Mouse (Mus musculus) stomach, embryonic 14.5 days (tissue): ENCODE data around the gene Snap47. TPM values are rescaled to one million over a fixed set of nuclear protein-coding genes. Genes with fewer than 3 reads are reported as not detected.

Source experiments
- ATAC-seq: fragments of 200-750 bp; cut with Nextera tagmentation; 2 replicates; pipeline ENCODE4 v1.8.0; 2017; ENCODE audit warnings: low read depth, moderate TSS enrichment; ENCODE audit not compliant: insufficient number of reproducible peaks, insufficient read depth, low FRiP score
- H3K27ac ChIP-seq: fragments of 300-500 bp; sonication (generic); 2 replicates; pipeline ENCODE4 v1.5.1; 2014; ENCODE audit warnings: mild to moderate bottlenecking, low read length, moderate library complexity, mixed read lengths
- H3K27me3 ChIP-seq: fragments of 300-500 bp; sonication (generic); 2 replicates; pipeline ENCODE4 v1.6.1; 2014; ENCODE audit warnings: low read length, control low read depth, mixed read lengths; ENCODE audit not compliant: control insufficient read depth, insufficient read depth
- H3K36me3 ChIP-seq: fragments of 300-500 bp; sonication (generic); 2 replicates; pipeline ENCODE4 v1.6.1; 2014; ENCODE audit warnings: mild to moderate bottlenecking, control low read depth, low read length, moderate library complexity, mixed read lengths; ENCODE audit not compliant: control insufficient read depth, insufficient read depth
- H3K4me1 ChIP-seq: fragments of 300-500 bp; sonication (generic); 2 replicates; pipeline ENCODE4 v1.6.1; 2014; ENCODE audit warnings: low read length, control low read depth, mixed read lengths; ENCODE audit not compliant: control insufficient read depth, insufficient read depth
- H3K4me2 ChIP-seq: fragments of 300-500 bp; sonication (generic); replicated peaks from 2 replicates; pipeline ENCODE4 v1.6.1; 2014; ENCODE audit warnings: low read depth, low read length, control low read depth
- H3K4me3 ChIP-seq: fragments of 300-500 bp; sonication (generic); 2 replicates; pipeline ENCODE4 v1.5.1; 2014; ENCODE audit warnings: low read depth, low read length, control low read depth
- H3K9ac ChIP-seq: fragments of 300-500 bp; sonication (generic); replicated peaks from 2 replicates; pipeline ENCODE4 v1.6.1; 2014; ENCODE audit warnings: low read depth, mild to moderate bottlenecking, control low read depth, low read length, moderate library complexity, mixed read lengths
- H3K9me3 ChIP-seq: fragments of 300-500 bp; sonication (generic); 2 replicates; pipeline ENCODE4 v1.6.1; 2016; ENCODE audit warnings: low read depth, low read length, control low read depth; ENCODE audit not compliant: control insufficient read depth
- WGBS: fragments of 180-500 bp; shearing (Covaris S2); extraction: QIAGEN DNeasy Blood & Tissue Kit; methylation state at CpG from one replicate; pipeline ENCODE4 v1.1.7; 2014; 5-methylcytosine and 5-hydroxymethylcytosine counted together
- polyA plus RNA-seq: library from polyadenylated mRNA; unstranded; fragments of >200 nt; fragmentation: Nextera tagmentation; extraction: Ambion mirVana; gene quantifications from 2 replicates; pipeline ENCODE4 v1.2.1, GENCODE M21; 2014

Gene Snap47
- polyA plus RNA-seq, 1 experiment from 2014 or later: 113 TPM

DNA sequence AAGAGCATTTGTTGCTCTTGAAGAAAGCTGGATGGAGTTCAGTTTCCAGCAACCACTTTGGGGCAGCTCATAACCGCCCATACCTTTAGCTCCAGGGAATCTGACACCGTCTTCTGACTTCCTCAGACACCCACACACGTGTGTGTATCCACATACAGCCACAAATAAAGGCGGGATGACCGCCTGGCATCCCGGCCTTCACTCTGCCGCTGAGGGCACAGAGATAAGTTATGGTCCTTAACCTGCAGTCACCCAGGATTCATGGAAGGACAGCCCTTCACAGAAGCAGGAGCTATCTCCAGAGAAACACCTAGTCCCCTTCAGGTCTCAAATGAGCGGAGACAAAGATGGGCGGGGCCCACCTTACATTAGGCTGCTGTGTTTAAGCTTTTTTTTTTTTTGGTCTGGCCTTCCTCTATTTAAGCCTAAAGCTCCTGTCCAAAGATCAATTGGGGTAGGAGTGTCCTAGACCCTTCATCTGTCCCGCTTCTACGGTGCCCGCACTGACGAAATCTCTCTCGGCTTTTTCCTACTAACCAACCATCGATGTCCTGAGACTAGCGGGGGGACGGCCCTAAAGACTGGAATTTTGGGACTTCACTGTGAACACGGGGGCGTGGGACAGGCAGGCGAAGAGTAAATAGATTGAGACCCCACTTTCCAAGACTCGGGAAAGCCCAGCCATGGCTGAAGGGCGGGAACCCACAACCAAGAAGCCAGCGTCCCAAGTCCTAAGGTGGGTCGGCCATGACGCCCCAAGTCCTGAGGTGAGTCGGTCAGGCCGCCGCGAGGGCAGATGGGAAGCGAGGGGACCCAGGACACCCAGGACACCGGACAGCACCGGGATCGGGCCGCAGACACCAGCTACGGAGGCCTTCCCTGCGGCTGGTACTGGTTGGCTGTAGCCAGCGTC lies 20.7 kb upstream of the Snap47 start:
- WGBS: 3% methylated on average over 37 of the region's 37 CpGs
- H3K4me1 ChIP-seq: 0 out of 2 replicates have a peak, but pooled peaks cover 7% of the 10 kb centered on the region

DNA sequence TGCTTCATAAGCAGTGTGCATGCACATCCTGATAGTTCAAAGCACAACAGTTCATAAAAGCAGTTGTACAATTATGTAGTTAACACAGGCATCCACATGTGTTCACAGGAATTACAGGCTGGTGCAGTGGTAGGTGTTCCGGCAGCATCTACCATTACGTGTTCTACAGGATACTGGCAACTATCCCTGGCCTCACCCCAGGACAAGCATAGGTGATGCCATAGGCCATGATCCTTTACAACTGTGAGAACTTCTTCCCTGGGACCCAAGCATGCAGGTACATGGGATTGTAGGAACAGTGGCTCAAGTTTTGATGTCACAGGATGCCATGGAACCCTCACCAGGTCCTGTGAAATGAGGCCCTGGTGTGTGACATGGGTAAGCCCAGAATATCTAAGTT lies 9.5 kb upstream of the Snap47 start:
- no peak overlapping the region for H3K4me3 ChIP-seq
- 96% methylated on average over 2 of the region's 2 CpGs for WGBS
- H3K4me2 ChIP-seq: no peak overlapping the region
- peaks cover 50% of the 10 kb centered on the region for H3K36me3 ChIP-seq
- no peak for ATAC-seq
- no peak overlapping the region for H3K27ac ChIP-seq
- no peaks in the 10 kb centered on the region for H3K27me3 ChIP-seq
- no peak overlapping the region for H3K9ac ChIP-seq
- no peaks in the 10 kb centered on the region for H3K4me1 ChIP-seq
- peaks cover 20% of the 10 kb centered on the region for H3K9me3 ChIP-seq

More for the DNA sequence above, 20.7 kb upstream of the Snap47 start:
- Histone ChIP-seq H3K4me2 (peak overlapping the region; percentile 81), H3K36me3 (no peaks in the 10 kb centered on the region), H3K27ac (peak overlapping the region; percentile 55), H3K9me3 (no peaks in the 10 kb centered on the region), H3K27me3 (no peaks in the 10 kb centered on the region), H3K4me3 (peak overlapping the region; percentile 85), H3K9ac (peak overlapping the region; percentile 84)
- ATAC-seq: peak; percentile 77; the same call in 1 of the 2 replicates

DNA sequence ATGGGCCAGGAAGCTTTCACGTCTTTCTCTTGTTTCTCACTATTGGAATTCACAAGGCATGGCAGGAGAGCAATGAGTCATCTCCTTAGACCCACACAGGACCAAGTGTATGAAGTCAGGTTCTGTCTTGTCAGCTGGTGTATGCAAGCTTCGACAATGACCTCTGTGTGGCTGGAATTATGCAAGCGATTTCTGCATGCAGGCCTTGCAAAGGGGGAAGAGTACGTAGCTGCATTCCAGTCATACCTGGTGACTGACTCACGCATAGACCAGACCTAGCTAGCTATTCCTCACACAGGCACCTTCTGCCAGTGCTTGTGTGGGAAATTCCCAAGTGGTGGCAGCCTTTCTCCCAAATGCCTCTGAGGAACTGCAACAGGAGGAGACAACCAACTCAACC lies 8.0 kb upstream of the Snap47 start:
- 17% methylated on average over 5 of the region's 5 CpGs for WGBS
- Histone ChIP-seq H3K27ac (peak overlapping the region; percentile 2; the same call in 1 of the 2 replicates), H3K4me3 (no peak overlapping the region), H3K9me3 (peaks cover 17% of the 10 kb centered on the region), H3K9ac (no peak overlapping the region), H3K4me2 (no peak overlapping the region), H3K4me1 (no peaks in the 10 kb centered on the region), H3K27me3 (no peaks in the 10 kb centered on the region), H3K36me3 (peaks cover 55% of the 10 kb centered on the region)
- ATAC-seq: peak; percentile 86; the same call in 1 of the 2 replicates

DNA sequence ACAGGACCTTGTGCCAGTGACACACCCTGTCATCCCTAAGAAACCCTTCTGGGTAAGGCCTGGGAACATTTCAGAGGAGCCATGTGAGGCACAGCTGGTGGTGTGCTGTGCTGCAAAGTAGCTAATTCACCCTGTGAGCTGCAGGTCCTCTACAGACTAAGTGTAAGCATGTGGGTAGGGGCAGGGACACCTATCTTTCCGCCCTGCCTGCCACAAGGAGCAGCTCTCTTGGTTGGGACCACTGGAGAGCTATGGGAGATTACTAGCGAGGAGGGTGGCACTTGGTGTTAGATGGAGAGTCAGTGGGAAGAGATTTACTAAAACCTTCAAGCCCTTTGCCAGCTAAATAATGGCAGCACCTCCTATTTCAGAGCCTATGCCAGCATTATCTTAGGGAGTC lies 5.9 kb upstream of the Snap47 start:
- 77% methylated on average over 2 of the region's 2 CpGs for WGBS
- H3K27ac ChIP-seq: no peak overlapping the region
- H3K9me3 ChIP-seq: no peaks in the 10 kb centered on the region
- H3K4me3 ChIP-seq: no peak overlapping the region
- no peak overlapping the region for H3K9ac ChIP-seq
- H3K36me3 ChIP-seq: peaks cover 44% of the 10 kb centered on the region
- H3K4me2 ChIP-seq: no peak overlapping the region
- H3K27me3 ChIP-seq: no peaks in the 10 kb centered on the region
- ATAC-seq: no peak
- no peaks in the 10 kb centered on the region for H3K4me1 ChIP-seq

DNA sequence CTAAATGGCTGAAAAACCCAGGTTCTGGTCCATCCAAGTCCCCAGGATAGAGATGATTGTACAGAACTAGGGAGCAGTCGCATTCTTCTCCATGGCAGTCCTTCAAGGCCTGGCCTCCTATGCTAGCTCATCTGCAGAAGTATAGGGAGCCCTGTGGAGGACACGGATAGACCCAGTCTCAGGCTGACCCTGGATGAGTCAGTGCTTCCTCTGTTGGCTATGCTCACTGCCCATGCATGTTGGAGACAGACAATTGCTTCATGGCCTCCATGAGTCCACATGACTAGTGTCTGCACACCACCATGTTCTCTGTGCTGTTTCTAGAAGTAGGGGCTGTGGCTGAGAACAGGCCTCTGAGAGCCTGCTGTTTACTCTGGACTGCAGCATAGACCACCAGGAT lies 5.4 kb upstream of the Snap47 start:
- Histone ChIP-seq H3K36me3 (peaks cover 42% of the 10 kb centered on the region), H3K27ac (no peak overlapping the region), H3K9ac (no peak overlapping the region), H3K27me3 (no peaks in the 10 kb centered on the region), H3K9me3 (no peaks in the 10 kb centered on the region), H3K4me2 (no peak overlapping the region), H3K4me1 (no peaks in the 10 kb centered on the region), H3K4me3 (no peak overlapping the region)
- ATAC-seq: no peak
- WGBS: 84% methylated on average over 2 of the region's 2 CpGs

DNA sequence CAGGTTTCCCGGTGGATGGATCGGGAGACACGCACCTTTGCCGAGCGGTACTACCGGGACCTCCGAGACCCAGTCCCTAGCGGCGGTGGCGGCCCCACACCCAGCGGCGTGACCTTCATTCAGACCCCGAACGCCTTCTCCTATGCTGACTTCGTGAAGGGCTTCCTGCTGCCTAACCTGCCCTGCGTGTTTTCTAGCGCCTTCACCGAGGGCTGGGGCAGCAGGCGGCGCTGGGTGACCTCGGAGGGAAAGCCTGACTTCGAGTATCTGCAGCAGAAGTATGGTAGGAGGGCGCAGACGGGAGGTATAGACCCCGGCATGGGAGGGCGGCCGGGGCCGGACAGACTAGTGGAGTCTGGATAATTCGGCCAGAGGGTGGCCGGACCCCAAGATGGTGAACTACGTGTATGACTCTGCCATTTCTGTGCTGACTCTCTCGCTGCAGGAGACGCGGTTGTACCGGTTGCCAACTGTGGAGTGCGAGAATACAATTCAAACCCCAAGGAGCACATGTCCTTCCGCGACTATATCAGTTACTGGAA lies 685 bp downstream of the Snap47 start:
- Histone ChIP-seq H3K4me3 (peak overlapping the region; percentile 89), H3K27me3 (no peaks in the 10 kb centered on the region), H3K36me3 (peaks cover 22% of the 10 kb centered on the region), H3K9ac (peak overlapping the region; percentile 64), H3K4me2 (peak overlapping the region; percentile 90), H3K27ac (peak overlapping the region; percentile 63), H3K4me1 (peaks cover 5% of the 10 kb centered on the region), H3K9me3 (no peaks in the 10 kb centered on the region)
- peak; percentile 64 for ATAC-seq
- under 1% methylated on average over 38 of the region's 38 CpGs for WGBS

DNA sequence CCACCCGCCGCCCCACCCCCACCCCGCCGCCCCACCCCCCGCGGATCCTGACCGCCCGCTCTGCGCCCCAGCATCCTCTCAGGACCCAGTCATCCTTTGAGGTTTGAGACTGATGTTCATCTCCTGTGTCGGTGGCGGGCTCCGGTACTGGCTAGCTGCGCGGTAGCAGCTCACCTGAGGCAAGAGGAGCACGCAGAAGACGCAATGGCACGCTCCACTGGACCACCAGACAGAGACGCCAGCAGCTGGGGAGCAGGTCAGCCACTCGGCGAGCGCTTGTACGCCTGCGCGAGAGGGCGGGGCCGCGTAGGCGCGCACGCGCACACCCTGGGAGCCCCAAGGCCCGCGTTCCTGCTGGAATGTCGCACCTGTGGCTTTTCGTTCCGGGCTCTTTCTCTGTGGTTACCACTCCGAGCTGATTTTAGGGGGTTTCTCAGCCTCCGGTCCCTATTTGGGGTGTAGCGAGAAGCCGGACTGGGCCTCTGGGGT lies 1.2 kb downstream of the Snap47 start, which contains the start of gene Jmjd4:
TSS of gene Jmjd4 (plus strand) at position 305 of the 489 bp plus-strand sequence.
- Histone ChIP-seq H3K27ac (peak within 1 kb of the TSS; percentile 63), H3K4me3 (peak within 1 kb of the TSS; percentile 89), H3K36me3 (peaks cover 16% of the 10 kb centered on the region), H3K4me1 (peaks cover 5% of the 10 kb centered on the region), H3K9me3 (no peaks in the 10 kb centered on the region), H3K9ac (peak within 1 kb of the TSS; percentile 64), H3K4me2 (peak within 1 kb of the TSS; percentile 90), H3K27me3 (no peaks in the 10 kb centered on the region)
- 1% methylated on average over 38 of the region's 40 CpGs for WGBS
- peak; percentile 90 for ATAC-seq

DNA sequence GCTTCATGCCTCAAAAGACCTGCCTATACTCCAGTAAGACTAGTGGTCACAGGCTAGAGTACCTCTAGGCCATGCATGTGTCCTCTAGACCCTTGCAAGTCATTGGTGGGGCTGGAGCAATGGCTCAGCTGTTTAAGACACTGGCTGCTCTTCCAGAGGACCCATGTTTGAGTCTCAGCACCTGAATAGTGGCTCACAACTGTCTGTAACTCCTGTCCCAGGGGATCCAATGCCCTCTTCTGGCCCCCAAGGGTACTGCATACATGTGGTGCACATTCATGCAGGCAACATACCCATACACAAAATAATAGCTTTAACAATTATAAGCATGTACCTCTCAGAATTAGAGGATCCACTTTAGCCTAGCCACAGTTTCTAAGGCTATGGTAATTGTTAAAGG lies 7.9 kb downstream of the Snap47 start:
- no peaks in the 10 kb centered on the region for H3K9me3 ChIP-seq
- H3K9ac ChIP-seq: no peak overlapping the region
- H3K27me3 ChIP-seq: no peaks in the 10 kb centered on the region
- ATAC-seq: no peak
- H3K27ac ChIP-seq: no peak overlapping the region
- no peak overlapping the region for H3K4me2 ChIP-seq
- H3K4me3 ChIP-seq: no peak overlapping the region
- peaks cover under 1% of the 10 kb centered on the region; the same call in 1 of the 2 replicates for H3K36me3 ChIP-seq
- H3K4me1 ChIP-seq: no peaks in the 10 kb centered on the region
